Mouse (Mus musculus): ENCODE results near the gene Ccr7. TPM values are rescaled to one million over a fixed set of nuclear protein-coding genes. Genes with fewer than 3 reads are reported as not detected.

Ccr7 gene
- polyA plus RNA-seq, 1 experiment from 2014 or later: 0.40 TPM

DNA sequence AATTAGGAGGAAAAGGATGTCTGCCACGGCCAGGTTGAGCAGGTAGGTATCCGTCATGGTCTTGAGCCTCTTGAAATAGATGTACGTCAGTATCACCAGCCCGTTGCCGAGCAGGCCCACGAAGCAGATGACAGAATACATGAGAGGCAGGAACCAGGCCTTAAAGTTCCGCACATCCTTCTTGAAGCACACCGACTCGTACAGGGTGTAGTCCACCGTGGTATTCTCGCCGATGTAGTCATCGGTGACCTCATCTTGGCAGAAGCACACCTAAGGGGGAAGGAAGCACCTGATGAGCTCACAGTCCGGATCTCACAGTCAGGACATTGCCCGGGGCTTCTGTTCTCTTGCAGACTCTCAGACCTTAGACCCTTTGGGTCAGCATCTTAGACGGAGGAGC is 9.1 kb downstream of the Ccr7 start:
- WGBS: 96% methylated on average over 16 of the region's 16 CpGs
- no peak overlapping the region for H3K27ac ChIP-seq

DNA sequence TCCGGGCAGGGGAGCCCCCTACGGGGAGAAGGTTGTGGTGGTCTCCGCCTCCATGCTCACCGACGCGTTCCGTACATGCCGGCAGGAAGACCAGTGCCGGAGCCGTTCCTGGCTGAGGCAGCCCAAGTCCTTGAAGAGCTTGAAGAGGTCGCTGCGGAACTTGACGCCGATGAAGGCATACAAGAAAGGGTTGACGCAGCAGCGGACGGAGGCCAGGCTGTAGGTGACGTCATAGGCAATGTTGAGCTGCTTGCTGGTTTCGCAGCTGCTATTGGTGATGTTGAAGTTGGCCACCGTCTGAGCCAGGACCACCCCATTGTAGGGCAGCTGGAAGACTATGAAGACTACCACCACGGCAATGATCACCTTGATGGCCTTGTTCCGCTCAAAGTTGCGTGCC is 9.9 kb downstream of the Ccr7 start:
- 94% methylated on average over 23 of the region's 23 CpGs for WGBS
- no peak for ATAC-seq (ENCODE audit: insufficient number of reproducible peaks, insufficient read depth, low FRiP score, low TSS enrichment, low read depth)
- Histone ChIP-seq H3K36me3 (no peaks in the 10 kb centered on the region), H3K9me3 (no peaks in the 10 kb centered on the region), H3K27me3 (no peaks in the 10 kb centered on the region), H3K4me1 (replicated peaks) (peaks cover 78% of the 10 kb centered on the region), H3K9ac (replicated peaks) (no peak overlapping the region), H3K4me2 (no peak overlapping the region), H3K27ac (peak overlapping the region; percentile 81), H3K4me3 (replicated peaks) (no peak overlapping the region)

More for the DNA sequence above, 9.1 kb downstream of the Ccr7 start:
- Histone ChIP-seq H3K27me3 (no peaks in the 10 kb centered on the region), H3K9me3 (no peaks in the 10 kb centered on the region), H3K4me3 (replicated peaks) (no peak overlapping the region), H3K4me2 (no peak overlapping the region), H3K9ac (replicated peaks) (no peak overlapping the region), H3K4me1 (replicated peaks) (peaks cover 81% of the 10 kb centered on the region), H3K36me3 (no peaks in the 10 kb centered on the region)
- no peak for ATAC-seq (ENCODE audit: insufficient number of reproducible peaks, insufficient read depth, low FRiP score, low TSS enrichment, low read depth)

DNA sequence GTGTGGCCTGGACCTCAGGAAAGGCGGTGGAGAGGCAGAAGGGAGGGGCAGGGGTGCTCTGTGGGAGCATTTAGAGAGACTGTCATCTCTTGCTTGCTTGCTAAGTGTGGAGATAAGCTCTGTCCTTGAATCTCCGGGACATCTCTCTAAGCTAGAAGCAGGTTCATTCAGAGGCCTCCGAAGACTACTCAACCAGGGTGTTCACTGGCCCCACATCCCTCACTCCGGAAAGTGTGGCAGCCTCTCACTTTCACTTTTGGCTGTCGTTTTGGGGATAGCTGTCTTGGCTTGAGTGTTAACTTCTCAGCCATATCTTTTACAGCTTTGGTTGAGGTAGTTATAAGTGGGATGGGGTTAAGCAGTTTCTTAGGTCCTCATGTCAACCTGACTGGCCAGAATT is 10.4 kb downstream of the Ccr7 start:
- Histone ChIP-seq H3K4me3 (replicated peaks) (no peak overlapping the region), H3K9me3 (no peaks in the 10 kb centered on the region), H3K27ac (peak overlapping the region; percentile 81), H3K36me3 (no peaks in the 10 kb centered on the region), H3K9ac (replicated peaks) (peak overlapping the region; percentile 23; the same call in 1 of the 2 replicates), H3K4me2 (no peak overlapping the region), H3K4me1 (replicated peaks) (peaks cover 77% of the 10 kb centered on the region), H3K27me3 (no peaks in the 10 kb centered on the region)
- no peak for ATAC-seq (ENCODE audit: insufficient number of reproducible peaks, insufficient read depth, low FRiP score, low TSS enrichment, low read depth)
- WGBS: 68% methylated on average over 5 of the region's 5 CpGs

GRCm38 (mm10) chr11:99143123-99144082 is 11.5 kb downstream of the Ccr7 start:
- ATAC-seq (ENCODE audit: insufficient number of reproducible peaks, insufficient read depth, low FRiP score, low TSS enrichment, low read depth): no peak
- H3K4me3 ChIP-seq (replicated peaks): no peak overlapping the region
- H3K27ac ChIP-seq: peak overlapping the region; percentile 81
- no peak overlapping the region for H3K4me2 ChIP-seq
- 59% methylated on average over 16 of the region's 16 CpGs for WGBS
- H3K9me3 ChIP-seq: no peaks in the 10 kb centered on the region
- H3K36me3 ChIP-seq: no peaks in the 10 kb centered on the region
- peaks cover 72% of the 10 kb centered on the region for H3K4me1 ChIP-seq (replicated peaks)
- no peaks in the 10 kb centered on the region for H3K27me3 ChIP-seq
- no peak overlapping the region for H3K9ac ChIP-seq (replicated peaks)

GRCm38 (mm10) chr11:99142493-99143095 is 12.3 kb downstream of the Ccr7 start:
- Histone ChIP-seq H3K36me3 (no peaks in the 10 kb centered on the region), H3K4me2 (no peak overlapping the region), H3K9ac (replicated peaks) (no peak overlapping the region), H3K4me3 (replicated peaks) (no peak overlapping the region), H3K4me1 (replicated peaks) (peaks cover 64% of the 10 kb centered on the region), H3K27me3 (no peaks in the 10 kb centered on the region), H3K9me3 (no peaks in the 10 kb centered on the region), H3K27ac (peak overlapping the region; percentile 81)
- WGBS: 71% methylated on average over 18 of the region's 18 CpGs
- no peak for ATAC-seq (ENCODE audit: insufficient number of reproducible peaks, insufficient read depth, low FRiP score, low TSS enrichment, low read depth)

DNA sequence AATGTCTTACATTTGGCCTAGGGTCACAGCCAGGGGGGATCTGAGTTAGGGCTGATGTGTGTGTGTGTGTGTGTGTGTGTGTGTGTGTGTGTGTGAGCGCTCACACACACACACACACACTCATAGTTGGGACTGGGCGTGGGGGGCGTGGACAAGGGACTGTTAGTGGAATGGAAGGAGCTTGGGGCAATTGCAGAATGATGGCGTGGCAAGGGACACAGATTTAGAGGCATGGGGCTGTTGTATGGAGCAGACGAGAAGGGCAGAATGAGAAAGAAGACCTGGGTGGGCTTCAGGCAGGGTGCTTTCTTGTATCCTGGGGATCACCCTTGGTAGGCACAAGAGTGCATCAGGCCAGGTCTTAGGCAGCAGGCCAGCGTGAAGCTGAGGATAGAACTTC is 12.8 kb downstream of the Ccr7 start:
- Histone ChIP-seq H3K9me3 (no peaks in the 10 kb centered on the region), H3K4me2 (no peak overlapping the region), H3K36me3 (no peaks in the 10 kb centered on the region), H3K4me1 (replicated peaks) (peaks cover 58% of the 10 kb centered on the region), H3K9ac (replicated peaks) (no peak overlapping the region), H3K27me3 (no peaks in the 10 kb centered on the region), H3K4me3 (replicated peaks) (no peak overlapping the region), H3K27ac (peak overlapping the region; percentile 81)
- 63% methylated on average over 6 of the region's 6 CpGs for WGBS
- no peak for ATAC-seq (ENCODE audit: insufficient number of reproducible peaks, insufficient read depth, low FRiP score, low TSS enrichment, low read depth)

DNA sequence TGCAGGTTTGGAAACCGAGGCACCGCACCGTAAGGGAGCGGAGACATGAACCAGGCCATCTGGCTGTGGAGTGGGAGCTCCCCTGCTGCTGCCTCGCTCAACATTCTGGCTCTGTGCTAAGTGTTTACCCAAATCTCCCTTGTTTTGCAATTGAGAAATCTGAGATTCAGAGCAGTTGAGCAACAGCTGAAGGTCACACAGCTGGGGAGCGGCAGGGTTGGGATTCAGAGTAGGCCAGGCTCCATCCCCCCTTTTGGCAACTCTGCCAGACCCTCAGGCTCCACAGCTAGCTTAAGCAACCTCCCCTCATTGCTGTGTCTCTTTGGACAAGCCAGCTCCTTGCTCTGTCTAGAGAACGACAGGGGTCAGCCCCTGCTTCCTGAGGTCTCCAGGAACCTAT is 13.3 kb downstream of the Ccr7 start:
- H3K4me1 ChIP-seq (replicated peaks): peaks cover 58% of the 10 kb centered on the region
- H3K36me3 ChIP-seq: no peaks in the 10 kb centered on the region
- H3K9ac ChIP-seq (replicated peaks): no peak overlapping the region
- H3K4me3 ChIP-seq (replicated peaks): no peak overlapping the region
- H3K4me2 ChIP-seq: no peak overlapping the region
- H3K27me3 ChIP-seq: no peaks in the 10 kb centered on the region
- no peaks in the 10 kb centered on the region for H3K9me3 ChIP-seq
- no peak for ATAC-seq (ENCODE audit: insufficient number of reproducible peaks, insufficient read depth, low FRiP score, low TSS enrichment, low read depth)
- peak overlapping the region; percentile 67 for H3K27ac ChIP-seq
- WGBS: 55% methylated on average over 7 of the region's 7 CpGs

- Histone ChIP-seq H3K27me3 (no peaks in the 10 kb centered on the region), H3K36me3 (no peaks in the 10 kb centered on the region), H3K9me3 (no peaks in the 10 kb centered on the region), H3K4me1 (replicated peaks) (peaks cover 64% of the 10 kb centered on the region), H3K27ac (peak overlapping the region; percentile 47), H3K9ac (replicated peaks) (no peak overlapping the region), H3K4me2 (no peak overlapping the region), H3K4me3 (replicated peaks) (no peak overlapping the region)
- 67% methylated on average over 9 of the region's 9 CpGs for WGBS
- no peak for ATAC-seq (ENCODE audit: insufficient number of reproducible peaks, insufficient read depth, low FRiP score, low TSS enrichment, low read depth)
These were observed 15.9 kb downstream of the Ccr7 start for GRCm38 (mm10) chr11:99138976-99139375.

DNA sequence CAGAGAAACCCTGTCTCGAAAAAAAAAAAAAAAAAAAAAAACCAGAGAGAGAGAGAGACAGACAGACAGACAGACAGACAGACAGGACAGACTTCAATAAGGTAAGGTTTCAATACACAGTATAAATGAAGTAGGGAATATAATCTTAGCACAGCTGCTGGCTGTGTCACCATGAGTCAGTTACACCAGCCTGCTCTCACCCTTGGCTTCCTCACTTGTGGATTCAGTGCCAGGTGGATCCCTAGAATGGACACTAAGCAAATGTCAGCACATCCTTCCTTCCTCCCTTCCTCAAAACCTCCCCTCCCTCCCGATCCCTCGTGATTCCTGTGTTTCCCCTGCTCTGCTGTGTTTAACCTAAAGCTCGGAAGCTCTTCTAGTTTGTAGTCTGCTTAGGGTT is 17.5 kb downstream of the Ccr7 start:
- Histone ChIP-seq H3K27ac (no peak overlapping the region), H3K4me1 (replicated peaks) (peaks cover 63% of the 10 kb centered on the region), H3K4me2 (no peak overlapping the region), H3K9me3 (no peaks in the 10 kb centered on the region), H3K36me3 (no peaks in the 10 kb centered on the region), H3K9ac (replicated peaks) (no peak overlapping the region), H3K4me3 (replicated peaks) (no peak overlapping the region), H3K27me3 (no peaks in the 10 kb centered on the region)
- ATAC-seq (ENCODE audit: insufficient number of reproducible peaks, insufficient read depth, low FRiP score, low TSS enrichment, low read depth): no peak
- 85% methylated on average over 4 of the region's 4 CpGs for WGBS

DNA sequence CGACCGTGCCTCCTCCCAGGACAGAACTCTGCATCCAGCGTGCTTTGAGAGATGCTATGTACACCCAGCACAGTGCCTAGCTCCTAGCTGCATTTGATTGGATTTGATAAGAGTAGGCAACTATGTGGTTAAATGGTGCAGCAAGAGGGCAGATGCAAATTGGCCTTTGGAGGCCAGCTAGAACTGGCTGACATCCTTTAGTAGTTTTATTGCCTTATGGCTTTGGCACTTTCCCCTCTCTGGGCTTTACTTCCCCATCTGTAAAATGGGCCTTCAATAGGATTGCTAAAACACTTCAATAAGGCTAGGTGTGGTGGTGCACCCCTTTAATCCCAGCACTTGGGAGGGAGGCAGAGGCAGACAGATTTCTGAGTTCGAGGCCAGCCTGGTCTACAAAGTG is 17.9 kb downstream of the Ccr7 start:
- Histone ChIP-seq H3K27ac (peak overlapping the region; percentile 1; the same call in 1 of the 2 replicates), H3K27me3 (no peaks in the 10 kb centered on the region), H3K36me3 (no peaks in the 10 kb centered on the region), H3K9ac (replicated peaks) (no peak overlapping the region), H3K9me3 (no peaks in the 10 kb centered on the region), H3K4me3 (replicated peaks) (no peak overlapping the region), H3K4me2 (no peak overlapping the region), H3K4me1 (replicated peaks) (peaks cover 63% of the 10 kb centered on the region)
- no peak for ATAC-seq (ENCODE audit: insufficient number of reproducible peaks, insufficient read depth, low FRiP score, low TSS enrichment, low read depth)
- WGBS: 64% methylated on average over 4 of the region's 4 CpGs

DNA sequence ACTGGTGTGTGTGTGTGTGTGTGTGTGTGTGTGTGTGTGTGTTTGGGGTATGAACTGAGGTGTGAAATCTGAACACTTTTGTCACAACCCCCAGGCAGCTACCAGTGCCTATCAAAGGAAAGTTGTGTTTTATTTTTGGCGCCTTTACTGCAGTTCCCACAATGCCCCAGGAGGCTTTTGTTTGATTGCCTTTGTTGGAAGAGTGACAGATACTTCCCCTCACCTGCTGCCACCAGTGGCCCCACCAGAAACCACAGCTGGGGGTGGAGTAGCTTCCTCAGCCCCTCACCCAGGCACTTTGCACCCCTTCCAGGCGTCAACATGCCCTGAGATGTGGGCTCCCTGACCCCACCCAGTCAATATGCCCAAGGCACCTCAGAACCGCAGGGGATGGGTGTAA is 18.5 kb downstream of the Ccr7 start:
- WGBS: 42% methylated on average over 3 of the region's 3 CpGs
- H3K9me3 ChIP-seq: no peaks in the 10 kb centered on the region
- ATAC-seq (ENCODE audit: insufficient number of reproducible peaks, insufficient read depth, low FRiP score, low TSS enrichment, low read depth): no peak
- H3K27me3 ChIP-seq: no peaks in the 10 kb centered on the region
- H3K36me3 ChIP-seq: no peaks in the 10 kb centered on the region
- H3K9ac ChIP-seq (replicated peaks): no peak overlapping the region
- peak overlapping the region; percentile 1 for H3K27ac ChIP-seq
- H3K4me1 ChIP-seq (replicated peaks): peaks cover 63% of the 10 kb centered on the region
- no peak overlapping the region for H3K4me2 ChIP-seq
- no peak overlapping the region for H3K4me3 ChIP-seq (replicated peaks)
